Mouse (Mus musculus): ENCODE measurements around the gene Gpr152.

GRCm38 (mm10) chr19:4169378-4169784, 29.8 kb downstream of the Gpr152 start:
- TF ChIP-seq CTCF (IDR thresholded peaks at IDR 0.05 in 2 of 3, conservative IDR thresholded peaks at IDR 0.05 in 1 of 3; ENCODE audit: control insufficient read depth in 1 of 3, insufficient read depth in 1 of 3, low read depth in 2 of 3, low read length in 3 of 3, poor library complexity in 1 of 3, severe bottlenecking in 1 of 3) (peak; percentile 38 to 95 (median 88); a peak in 5 of 6 replicates), POLR2A (IDR thresholded peaks at IDR 0.05; ENCODE audit: control insufficient read depth in 1 of 2, insufficient read depth in 1 of 2, low read depth in 1 of 2, low read length in 2 of 2, poor library complexity in 1 of 2) (peak; percentile 70 to 88), MAX (IDR thresholded peaks at IDR 0.05; ENCODE audit: low read length) (peak; percentile 81), USF2 (IDR thresholded peaks at IDR 0.05; ENCODE audit: borderline replicate concordance in 1 of 2, insufficient read depth in 1 of 2, low read depth in 1 of 2, low read length in 2 of 2) (no peak), MAFK (IDR thresholded peaks at IDR 0.05; ENCODE audit: borderline replicate concordance, low read depth, low read length) (no peak), USF1 (IDR thresholded peaks at IDR 0.05; ENCODE audit: low read depth, low read length) (no peak)

All from MEL (cell line).